Mouse (Mus musculus): ENCODE data around the gene Lmf1. TPM values are rescaled to one million over a fixed set of nuclear protein-coding genes. Genes with fewer than 3 reads are reported as not detected.

Gene Lmf1
- polyA plus RNA-seq, 1 experiment from 2014 or later, result 24.9 TPM

DNA sequence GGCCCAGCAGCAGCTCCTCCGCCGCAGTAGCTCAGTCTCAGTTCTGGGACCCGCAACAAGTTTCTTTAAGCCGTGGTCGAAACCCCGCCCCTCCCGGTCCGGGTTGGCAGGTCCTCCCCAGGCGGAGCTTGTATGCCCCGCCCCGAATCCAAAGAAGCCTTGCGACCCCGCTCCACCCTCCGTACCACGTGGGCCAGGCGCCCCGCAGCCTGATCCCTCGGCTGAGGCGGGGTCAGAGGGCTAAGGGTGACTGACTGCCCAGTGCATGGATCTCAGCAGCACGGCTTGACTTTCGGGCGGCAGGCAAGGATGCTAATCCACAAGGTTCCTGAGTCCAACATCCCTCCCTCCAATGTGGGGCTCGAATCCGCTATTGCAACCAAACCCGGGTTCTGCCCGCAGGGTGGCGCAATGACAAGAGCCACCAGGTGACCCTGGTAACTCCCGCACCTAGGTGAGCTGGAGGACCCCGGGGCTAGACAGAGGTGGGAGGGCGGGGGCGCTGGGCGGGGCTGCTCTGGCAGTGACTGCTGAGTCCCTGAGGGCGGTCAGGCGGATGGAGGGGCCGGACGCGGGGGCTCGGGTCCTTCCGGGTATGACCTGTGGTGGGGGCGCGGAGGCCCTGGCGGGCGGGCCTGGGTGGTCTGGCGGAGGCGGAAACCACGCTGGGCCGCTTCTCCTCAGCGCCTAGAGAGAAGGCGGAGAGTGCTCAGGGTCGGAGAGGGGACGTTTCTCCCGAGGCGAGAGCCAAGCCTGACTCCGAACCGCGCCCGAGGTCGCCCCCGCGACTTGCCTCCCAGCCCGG is 8.0 kb upstream of the Lmf1 start, which contains the start of gene Sox8:
Sox8 (minus strand) TSS at position 39 of the 805 bp plus-strand sequence.
- peak; percentile 79 for ATAC-seq (replicated peaks; ENCODE audit: insufficient number of reproducible peaks, low FRiP score, low TSS enrichment, low read depth)
- peaks cover 3% of the 10 kb centered on the region for H3K4me1 ChIP-seq (ENCODE audit: control insufficient read depth, insufficient read depth, low read length)
- DNase-seq (ENCODE audit: low spot score), result peak; percentile 95
- peak within 1 kb of the TSS; percentile 51 for H3K4me3 ChIP-seq (ENCODE audit: low read depth, low read length)
- H3K36me3 ChIP-seq (replicated peaks; ENCODE audit: control insufficient read depth, insufficient read depth, low read depth, low read length), result no peaks in the 10 kb centered on the region
- H3K27ac ChIP-seq (replicated peaks; ENCODE audit: low read depth, low read length), result peak within 1 kb of the TSS; percentile 25; the same call in 1 of the 2 replicates
- WGBS, result under 1% methylated on average over 53 of the region's 61 CpGs
- peak within 1 kb of the TSS; percentile 100 for H3K4me2 ChIP-seq (ENCODE audit: low read depth, low read length)
- H3K27me3 ChIP-seq (ENCODE audit: control insufficient read depth, insufficient read depth, low read length), result peaks cover 9% of the 10 kb centered on the region
- peak within 1 kb of the TSS; percentile 55 for H3K9ac ChIP-seq (replicated peaks; ENCODE audit: low read length)
- no peaks in the 10 kb centered on the region for H3K9me3 ChIP-seq (replicated peaks; ENCODE audit: control insufficient read depth, low read length)

DNA sequence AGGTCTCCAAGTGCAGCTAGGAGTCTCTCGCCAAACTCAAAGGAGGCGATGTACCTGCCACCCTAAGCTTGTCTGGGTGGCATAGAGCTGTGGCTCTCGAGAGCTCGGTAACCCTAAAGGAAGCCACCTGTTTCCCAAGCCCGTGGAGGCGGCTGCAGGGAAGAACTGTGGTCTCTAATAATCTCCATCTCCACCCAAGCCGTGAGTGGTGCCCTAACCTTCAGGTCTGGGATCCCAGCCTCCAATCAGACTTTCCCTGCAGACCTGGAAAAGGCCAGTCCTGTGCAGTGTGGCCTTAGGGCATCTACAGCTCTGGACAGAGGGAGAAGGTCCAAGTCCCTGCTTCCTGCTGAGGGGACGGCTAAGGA is 7.4 kb upstream of the Lmf1 start:
- Histone ChIP-seq H3K4me2 (ENCODE audit: low read depth, low read length) (peak overlapping the region; percentile 100), H3K36me3 (replicated peaks; ENCODE audit: control insufficient read depth, insufficient read depth, low read depth, low read length) (no peaks in the 10 kb centered on the region), H3K9me3 (replicated peaks; ENCODE audit: control insufficient read depth, low read length) (no peaks in the 10 kb centered on the region), H3K9ac (replicated peaks; ENCODE audit: low read length) (peak overlapping the region; percentile 40), H3K27ac (replicated peaks; ENCODE audit: low read depth, low read length) (no peak overlapping the region), H3K27me3 (ENCODE audit: control insufficient read depth, insufficient read depth, low read length) (peaks cover 9% of the 10 kb centered on the region), H3K4me1 (ENCODE audit: control insufficient read depth, insufficient read depth, low read length) (peaks cover 3% of the 10 kb centered on the region), H3K4me3 (ENCODE audit: low read depth, low read length) (peak overlapping the region; percentile 51)
- ATAC-seq (replicated peaks; ENCODE audit: insufficient number of reproducible peaks, low FRiP score, low TSS enrichment, low read depth), result no peak
- no peak for DNase-seq (ENCODE audit: low spot score)
- 2% methylated on average over 8 of the region's 8 CpGs for WGBS

DNA sequence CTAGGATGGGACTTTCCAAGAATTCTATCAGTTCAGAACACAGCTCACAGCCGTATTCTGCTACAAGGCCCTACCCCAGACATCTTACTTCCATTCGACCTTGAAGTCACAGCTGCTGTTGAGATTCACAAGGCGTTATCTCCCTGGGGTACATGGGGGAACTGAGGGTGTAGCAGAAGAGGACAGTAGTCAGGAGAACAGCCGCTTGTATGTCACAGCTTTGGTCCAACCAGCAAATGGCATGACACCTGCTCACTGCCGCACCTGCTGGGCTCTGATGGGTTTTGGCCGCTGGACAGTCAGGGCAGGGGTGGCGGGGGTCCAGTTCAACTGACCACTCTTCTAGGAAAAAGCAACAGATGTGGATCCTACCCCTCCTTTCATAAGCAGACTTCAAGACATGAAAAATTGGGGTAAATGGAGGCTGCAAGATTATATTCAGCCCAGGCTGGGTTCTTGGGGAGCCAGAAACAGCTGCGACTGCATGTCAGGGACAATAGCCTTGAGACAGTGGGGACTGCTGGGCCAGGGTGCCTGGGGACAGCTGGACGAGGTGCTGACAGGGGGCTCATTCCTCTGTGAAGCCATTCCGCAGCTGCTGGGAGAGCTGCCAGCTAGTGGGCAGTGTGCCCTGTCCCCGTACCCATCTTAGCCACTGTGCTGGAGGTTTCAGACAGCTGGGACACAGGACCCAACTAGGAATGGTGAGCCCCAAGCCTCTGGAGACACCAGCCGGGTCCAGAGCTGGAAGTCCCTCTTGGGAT is 3.5 kb upstream of the Lmf1 start:
- ATAC-seq (replicated peaks; ENCODE audit: insufficient number of reproducible peaks, low FRiP score, low TSS enrichment, low read depth) (no peak), DNase-seq (ENCODE audit: low spot score) (no peak)
- no peak overlapping the region for H3K4me2 ChIP-seq (ENCODE audit: low read depth, low read length)
- no peaks in the 10 kb centered on the region for H3K27me3 ChIP-seq (ENCODE audit: control insufficient read depth, insufficient read depth, low read length)
- no peaks in the 10 kb centered on the region for H3K9me3 ChIP-seq (replicated peaks; ENCODE audit: control insufficient read depth, low read length)
- no peak overlapping the region for H3K4me3 ChIP-seq (ENCODE audit: low read depth, low read length)
- WGBS, result 69% methylated on average over 12 of the region's 12 CpGs
- peaks cover 5% of the 10 kb centered on the region for H3K4me1 ChIP-seq (ENCODE audit: control insufficient read depth, insufficient read depth, low read length)
- no peaks in the 10 kb centered on the region for H3K36me3 ChIP-seq (replicated peaks; ENCODE audit: control insufficient read depth, insufficient read depth, low read depth, low read length)
- H3K27ac ChIP-seq (replicated peaks; ENCODE audit: low read depth, low read length), result no peak overlapping the region
- H3K9ac ChIP-seq (replicated peaks; ENCODE audit: low read length), result no peak overlapping the region

DNA sequence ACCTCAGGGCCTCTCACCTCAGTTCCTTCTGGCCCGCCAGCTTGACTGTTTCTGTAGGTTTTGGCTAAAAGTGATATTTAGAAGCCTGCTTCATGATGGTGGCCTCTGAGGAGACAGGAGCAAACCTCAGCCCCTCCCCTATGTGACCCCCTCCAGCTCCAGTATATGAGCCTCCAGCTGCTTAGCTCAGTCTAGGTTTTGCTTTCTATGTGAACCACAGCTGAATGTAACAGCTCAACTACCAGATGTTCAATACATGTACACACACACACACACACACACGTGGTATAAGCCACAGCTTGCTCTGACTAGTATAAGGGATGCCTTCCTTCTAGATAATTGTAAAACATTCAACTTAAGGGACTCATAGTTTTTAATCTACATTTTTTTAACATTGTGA is 2.9 kb upstream of the Lmf1 start:
- DNase-seq (ENCODE audit: low spot score) (no peak), ATAC-seq (replicated peaks; ENCODE audit: insufficient number of reproducible peaks, low FRiP score, low TSS enrichment, low read depth) (no peak)
- 81% methylated on average over 2 of the region's 2 CpGs for WGBS
- no peak overlapping the region for H3K4me3 ChIP-seq (ENCODE audit: low read depth, low read length)
- H3K4me2 ChIP-seq (ENCODE audit: low read depth, low read length), result no peak overlapping the region
- no peaks in the 10 kb centered on the region for H3K27me3 ChIP-seq (ENCODE audit: control insufficient read depth, insufficient read depth, low read length)
- H3K27ac ChIP-seq (replicated peaks; ENCODE audit: low read depth, low read length), result no peak overlapping the region
- H3K9me3 ChIP-seq (replicated peaks; ENCODE audit: control insufficient read depth, low read length), result no peaks in the 10 kb centered on the region
- no peaks in the 10 kb centered on the region for H3K36me3 ChIP-seq (replicated peaks; ENCODE audit: control insufficient read depth, insufficient read depth, low read depth, low read length)
- H3K4me1 ChIP-seq (ENCODE audit: control insufficient read depth, insufficient read depth, low read length), result peaks cover 5% of the 10 kb centered on the region
- no peak overlapping the region for H3K9ac ChIP-seq (replicated peaks; ENCODE audit: low read length)

DNA sequence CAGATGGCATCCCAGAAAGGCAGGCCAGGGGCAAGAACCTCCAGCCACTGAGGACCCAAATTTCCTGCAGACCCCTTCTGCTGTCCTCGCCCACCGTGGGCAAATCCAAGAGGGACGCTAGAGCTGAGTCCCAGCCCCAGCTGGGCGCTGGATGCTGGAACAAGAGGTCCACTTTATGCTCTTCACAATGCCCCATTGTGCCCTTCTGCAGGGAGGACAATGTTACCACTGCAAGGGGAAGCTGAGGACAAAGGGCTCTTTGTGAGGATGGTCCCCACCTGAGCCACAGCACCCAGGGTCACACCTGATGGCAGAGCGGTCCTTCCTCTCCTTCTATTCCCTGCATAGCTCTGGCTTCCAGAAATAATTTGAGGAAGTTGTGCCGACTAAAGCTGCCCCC is 1.6 kb upstream of the Lmf1 start:
- 25% methylated on average over 6 of the region's 6 CpGs for WGBS

DNA sequence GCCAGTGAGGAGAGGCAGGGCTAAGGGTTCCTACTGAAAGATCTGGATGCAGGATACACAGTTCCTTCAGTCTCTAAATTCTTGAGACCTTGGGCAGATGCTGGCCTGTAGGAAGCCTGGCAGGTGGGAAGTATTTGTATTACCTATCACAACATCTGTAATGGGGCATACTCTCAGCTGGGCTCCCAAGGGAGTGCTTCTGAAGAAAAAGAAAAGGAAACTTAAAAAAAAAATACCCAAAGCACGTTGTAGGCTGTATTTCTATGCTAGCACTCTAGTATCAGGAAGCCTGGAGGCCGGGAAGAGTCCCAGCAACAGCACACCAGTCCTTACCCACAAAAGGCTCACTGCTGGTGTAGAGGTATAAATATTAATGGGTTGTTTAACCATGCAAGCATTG is 1.2 kb upstream of the Lmf1 start:
- DNase-seq (ENCODE audit: low spot score) (no peak), ATAC-seq (replicated peaks; ENCODE audit: insufficient number of reproducible peaks, low FRiP score, low TSS enrichment, low read depth) (no peak)
- Histone ChIP-seq H3K36me3 (replicated peaks; ENCODE audit: control insufficient read depth, insufficient read depth, low read depth, low read length) (no peaks in the 10 kb centered on the region), H3K4me3 (ENCODE audit: low read depth, low read length) (no peak overlapping the region), H3K27me3 (ENCODE audit: control insufficient read depth, insufficient read depth, low read length) (no peaks in the 10 kb centered on the region), H3K9me3 (replicated peaks; ENCODE audit: control insufficient read depth, low read length) (no peaks in the 10 kb centered on the region), H3K27ac (replicated peaks; ENCODE audit: low read depth, low read length) (no peak overlapping the region), H3K4me1 (ENCODE audit: control insufficient read depth, insufficient read depth, low read length) (peaks cover 5% of the 10 kb centered on the region), H3K9ac (replicated peaks; ENCODE audit: low read length) (no peak overlapping the region), H3K4me2 (ENCODE audit: low read depth, low read length) (no peak overlapping the region)
- WGBS, result 41% methylated on average over 2 of the region's 2 CpGs

More for the DNA sequence above, 1.6 kb upstream of the Lmf1 start:
- H3K4me1 ChIP-seq (ENCODE audit: control insufficient read depth, insufficient read depth, low read length), result peaks cover 5% of the 10 kb centered on the region
- H3K4me2 ChIP-seq (ENCODE audit: low read depth, low read length), result no peak overlapping the region
- H3K27me3 ChIP-seq (ENCODE audit: control insufficient read depth, insufficient read depth, low read length), result no peaks in the 10 kb centered on the region
- H3K9ac ChIP-seq (replicated peaks; ENCODE audit: low read length), result no peak overlapping the region
- no peak overlapping the region for H3K27ac ChIP-seq (replicated peaks; ENCODE audit: low read depth, low read length)
- H3K36me3 ChIP-seq (replicated peaks; ENCODE audit: control insufficient read depth, insufficient read depth, low read depth, low read length), result no peaks in the 10 kb centered on the region
- H3K9me3 ChIP-seq (replicated peaks; ENCODE audit: control insufficient read depth, low read length), result no peaks in the 10 kb centered on the region
- DNase-seq (ENCODE audit: low spot score), result no peak
- no peak for ATAC-seq (replicated peaks; ENCODE audit: insufficient number of reproducible peaks, low FRiP score, low TSS enrichment, low read depth)
- no peak overlapping the region for H3K4me3 ChIP-seq (ENCODE audit: low read depth, low read length)

DNA sequence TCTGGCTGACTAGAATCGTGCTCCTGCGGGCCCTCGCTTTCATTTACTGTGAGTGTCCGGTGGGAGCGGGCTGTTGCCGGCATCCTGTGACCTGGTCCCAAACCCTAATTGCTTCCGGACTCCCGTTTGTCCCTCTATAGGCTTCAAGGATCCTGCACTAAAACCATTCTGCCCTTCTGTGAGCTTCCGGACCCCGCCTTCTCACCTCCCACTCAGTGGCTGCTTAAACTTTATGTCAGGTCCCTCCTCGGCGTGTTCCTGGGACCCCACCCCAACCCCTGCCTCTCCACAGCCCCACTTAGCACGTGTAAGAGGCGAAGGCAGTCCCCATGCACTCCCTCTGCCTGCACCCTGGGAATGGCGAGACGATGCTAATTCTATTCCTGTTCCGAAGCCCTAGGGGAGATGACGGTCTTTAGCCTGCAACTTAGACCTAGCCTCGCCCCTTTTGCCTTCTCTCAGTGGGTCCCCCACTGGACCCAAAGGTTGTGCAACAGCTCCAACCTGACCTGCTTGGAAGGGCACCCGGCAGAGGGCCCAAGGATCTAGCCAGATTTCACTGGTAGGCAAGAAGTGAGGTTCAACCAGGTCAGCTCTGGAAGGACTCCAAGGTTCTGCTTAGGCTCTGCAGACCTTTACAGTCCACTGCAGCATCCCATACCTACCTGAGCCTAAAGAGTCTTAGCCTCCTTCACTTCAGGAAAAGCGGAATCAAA is 605 bp downstream of the Lmf1 start:
- Histone ChIP-seq H3K27me3 (ENCODE audit: control insufficient read depth, insufficient read depth, low read length) (no peaks in the 10 kb centered on the region), H3K27ac (replicated peaks; ENCODE audit: low read depth, low read length) (no peak overlapping the region; the same call in 1 of the 2 replicates), H3K4me2 (ENCODE audit: low read depth, low read length) (peak overlapping the region; percentile 84), H3K36me3 (replicated peaks; ENCODE audit: control insufficient read depth, insufficient read depth, low read depth, low read length) (no peaks in the 10 kb centered on the region), H3K4me3 (ENCODE audit: low read depth, low read length) (peak overlapping the region; percentile 79), H3K4me1 (ENCODE audit: control insufficient read depth, insufficient read depth, low read length) (peaks cover 5% of the 10 kb centered on the region), H3K9ac (replicated peaks; ENCODE audit: low read length) (peak overlapping the region; percentile 88), H3K9me3 (replicated peaks; ENCODE audit: control insufficient read depth, low read length) (no peaks in the 10 kb centered on the region)
- WGBS, result 5% methylated on average over 21 of the region's 21 CpGs
- ATAC-seq (replicated peaks; ENCODE audit: insufficient number of reproducible peaks, low FRiP score, low TSS enrichment, low read depth) (peak; percentile 38), DNase-seq (ENCODE audit: low spot score) (no peak)

All from embryonic facial prominence, embryonic 11.5 days (tissue).